Mouse (Mus musculus) kidney, embryonic 14.5 days (tissue): ENCODE data around the gene Ahcy. TPM values are rescaled to one million over a fixed set of nuclear protein-coding genes. Genes with fewer than 3 reads are reported as not detected.
"Not testable (repeated sequence)": the region's sequence is repeated elsewhere in the genome, so short reads cannot be mapped to it uniquely, and the experiment has no call there.

Source experiments
- ATAC-seq: fragments of 200-750 bp; cut with Nextera tagmentation; 2 replicates; pipeline ENCODE4 v1.8.0; 2017; ENCODE audit warnings: moderate number of reproducible peaks, mild to moderate bottlenecking, moderate TSS enrichment, moderate library complexity; ENCODE audit not compliant: low FRiP score, low TSS enrichment
- H3K27ac ChIP-seq: fragments of 300-500 bp; sonication (generic); 2 replicates; pipeline ENCODE4 v1.5.1; 2014; ENCODE audit warnings: low read depth, mild to moderate bottlenecking, low read length, moderate library complexity, mixed read lengths
- H3K27me3 ChIP-seq: fragments of 300-500 bp; sonication (generic); 2 replicates; pipeline ENCODE4 v1.6.1; 2014; ENCODE audit warnings: mild to moderate bottlenecking, low read length; ENCODE audit not compliant: control insufficient read depth, insufficient read depth
- H3K36me3 ChIP-seq: fragments of 300-500 bp; sonication (generic); 2 replicates; pipeline ENCODE4 v1.6.1; 2014; ENCODE audit warnings: low read length, mixed read lengths; ENCODE audit not compliant: control insufficient read depth, insufficient read depth
- H3K4me1 ChIP-seq: fragments of 300-500 bp; sonication (generic); 2 replicates; pipeline ENCODE4 v1.6.1; 2014; ENCODE audit warnings: low read length, mixed read lengths; ENCODE audit not compliant: control insufficient read depth, insufficient read depth
- H3K4me2 ChIP-seq: fragments of 300-500 bp; sonication (generic); replicated peaks from 2 replicates; pipeline ENCODE4 v1.6.1; 2014; ENCODE audit warnings: low read depth, mild to moderate bottlenecking, low read length
- H3K4me3 ChIP-seq: fragments of 300-500 bp; sonication (generic); 2 replicates; pipeline ENCODE4 v1.5.1; 2014; ENCODE audit warnings: mild to moderate bottlenecking, low read length
- H3K9ac ChIP-seq: fragments of 300-500 bp; sonication (generic); 2 replicates; pipeline ENCODE4 v1.6.1; 2014; ENCODE audit warnings: low read depth, mild to moderate bottlenecking, low read length, moderate library complexity
- H3K9me3 ChIP-seq: fragments of 300-500 bp; sonication (generic); 2 replicates; pipeline ENCODE4 v1.6.1; 2016; ENCODE audit warnings: low read length; ENCODE audit not compliant: control insufficient read depth
- WGBS: fragments of 180-500 bp; shearing (Covaris S2); extraction: QIAGEN DNeasy Blood & Tissue Kit; methylation state at CpG from one replicate; pipeline ENCODE4 v1.1.7; 2014; 5-methylcytosine and 5-hydroxymethylcytosine counted together
- polyA plus RNA-seq: library from polyadenylated mRNA; unstranded; fragments of >200 nt; fragmentation: Nextera tagmentation; extraction: Ambion mirVana; gene quantifications from 2 replicates; pipeline ENCODE4 v1.2.1, GENCODE M21; 2014

Ahcy gene
- polyA plus RNA-seq, 1 experiment from 2014 or later = 99.8 TPM

DNA sequence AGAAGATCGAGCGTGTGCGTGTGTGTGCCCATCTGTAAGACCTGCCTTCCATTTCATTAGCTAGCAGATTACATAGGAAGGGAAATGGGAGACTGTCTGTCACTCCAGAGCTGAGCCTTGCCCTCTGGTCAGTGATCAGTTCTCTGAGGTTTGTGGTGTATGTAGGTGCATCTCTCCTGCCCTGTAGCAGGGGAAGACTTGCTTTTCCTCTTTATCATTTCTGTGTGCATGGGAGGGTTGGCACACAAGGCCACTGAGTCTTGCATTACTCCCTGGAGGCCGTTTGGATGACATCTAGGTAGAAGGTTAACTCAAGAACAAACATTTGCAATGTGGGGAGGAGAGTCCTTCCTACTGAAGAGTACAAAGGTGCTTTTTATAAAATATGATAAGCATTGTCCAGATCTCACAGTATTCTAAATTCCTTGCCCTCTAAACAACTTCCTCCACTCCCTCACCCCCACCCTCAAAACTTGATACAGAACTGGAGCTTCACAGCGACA lies 18.2 kb downstream of the Ahcy start:
- H3K4me1 ChIP-seq = peaks cover 8% of the 10 kb centered on the region; the same call in 1 of the 2 replicates
- no peak for ATAC-seq
- H3K27ac ChIP-seq = no peak overlapping the region
- H3K9me3 ChIP-seq = no peaks in the 10 kb centered on the region
- H3K4me2 ChIP-seq = no peak overlapping the region
- H3K4me3 ChIP-seq = no peak overlapping the region
- peaks cover 16% of the 10 kb centered on the region for H3K36me3 ChIP-seq
- H3K9ac ChIP-seq = no peak overlapping the region
- 74% methylated on average over 5 of the region's 5 CpGs for WGBS
- H3K27me3 ChIP-seq = no peaks in the 10 kb centered on the region

DNA sequence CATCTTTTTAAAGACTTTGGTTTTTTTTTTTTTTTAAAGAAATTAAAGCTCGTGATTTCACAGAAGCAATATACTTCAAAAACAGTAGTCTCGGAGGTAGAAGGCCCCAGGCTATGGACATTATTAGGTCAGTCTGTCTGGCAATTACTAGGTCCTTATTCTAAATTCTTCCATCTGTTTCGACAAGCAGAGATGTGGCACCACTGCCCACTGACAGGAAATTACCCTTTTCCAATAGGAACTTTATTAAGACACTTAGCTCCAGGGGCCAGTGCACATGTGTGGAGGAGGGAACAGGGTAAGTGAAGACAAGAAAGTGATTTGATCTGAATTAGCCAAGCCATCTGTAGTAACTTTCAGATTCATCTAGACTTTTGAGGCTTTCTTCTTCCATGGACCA lies 19.6 kb downstream of the Ahcy start:
- Histone ChIP-seq H3K4me1 (peaks cover 13% of the 10 kb centered on the region; the same call in 1 of the 2 replicates), H3K27ac (no peak overlapping the region), H3K9me3 (no peaks in the 10 kb centered on the region), H3K36me3 (peaks cover 7% of the 10 kb centered on the region; the same call in 1 of the 2 replicates), H3K27me3 (no peaks in the 10 kb centered on the region), H3K9ac (no peak overlapping the region), H3K4me3 (no peak overlapping the region), H3K4me2 (no peak overlapping the region)
- 73% methylated on average over 3 of the region's 3 CpGs for WGBS
- ATAC-seq = no peak

DNA sequence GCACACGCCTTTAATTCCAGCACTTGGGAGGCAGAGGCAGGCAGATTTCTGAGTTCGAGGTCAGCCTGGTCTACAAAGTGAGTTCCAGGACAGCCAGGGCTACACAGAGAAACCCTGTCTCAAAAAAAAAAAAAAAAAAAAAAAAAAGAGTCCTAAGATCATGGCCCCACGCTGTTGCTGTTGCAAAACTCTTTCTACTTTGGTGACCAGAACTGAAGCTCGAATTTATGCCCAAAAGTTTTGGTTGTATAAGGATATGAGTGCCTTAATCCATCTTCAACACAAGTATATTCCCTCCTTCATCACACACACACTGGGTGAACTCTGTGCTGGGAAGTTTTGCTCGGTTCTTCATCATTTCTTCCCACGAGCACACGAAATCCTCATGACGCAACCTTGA lies 20.8 kb downstream of the Ahcy start:
- 91% methylated on average over 8 of the region's 8 CpGs for WGBS
- H3K27ac ChIP-seq, H3K27me3 ChIP-seq, H3K4me3 ChIP-seq, H3K36me3 ChIP-seq, H3K9ac ChIP-seq, H3K9me3 ChIP-seq, ATAC-seq, H3K4me2 ChIP-seq: not testable (repeated sequence)
- peaks cover 13% of the 10 kb centered on the region; the same call in 1 of the 2 replicates for H3K4me1 ChIP-seq

DNA sequence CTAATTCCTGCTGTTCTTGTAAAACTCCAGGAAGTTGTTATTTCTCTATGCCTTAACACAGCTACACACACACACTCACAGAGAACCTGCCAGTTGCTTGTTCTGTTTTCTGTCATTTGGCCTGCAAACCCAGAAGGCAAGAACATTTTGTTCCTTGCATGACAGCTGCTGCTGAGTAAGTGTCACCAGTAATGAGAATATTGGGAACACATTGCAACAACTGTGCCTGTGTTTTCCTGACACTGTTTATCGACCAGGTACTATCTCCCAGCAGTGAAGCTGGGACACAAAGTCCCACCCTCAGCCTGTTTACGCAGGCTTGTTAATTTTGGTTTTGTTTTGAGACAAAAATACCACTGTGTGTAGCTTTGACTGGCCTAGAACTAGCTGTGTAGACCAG lies 21.6 kb downstream of the Ahcy start:
- Histone ChIP-seq H3K4me1 (peaks cover 13% of the 10 kb centered on the region; the same call in 1 of the 2 replicates), H3K4me2 (no peak overlapping the region), H3K36me3 (no peaks in the 10 kb centered on the region), H3K9me3 (no peaks in the 10 kb centered on the region), H3K27me3 (no peaks in the 10 kb centered on the region), H3K4me3 (no peak overlapping the region), H3K27ac (no peak overlapping the region), H3K9ac (no peak overlapping the region)
- no peak for ATAC-seq
- WGBS = 93% methylated on average over 2 of the region's 2 CpGs

DNA sequence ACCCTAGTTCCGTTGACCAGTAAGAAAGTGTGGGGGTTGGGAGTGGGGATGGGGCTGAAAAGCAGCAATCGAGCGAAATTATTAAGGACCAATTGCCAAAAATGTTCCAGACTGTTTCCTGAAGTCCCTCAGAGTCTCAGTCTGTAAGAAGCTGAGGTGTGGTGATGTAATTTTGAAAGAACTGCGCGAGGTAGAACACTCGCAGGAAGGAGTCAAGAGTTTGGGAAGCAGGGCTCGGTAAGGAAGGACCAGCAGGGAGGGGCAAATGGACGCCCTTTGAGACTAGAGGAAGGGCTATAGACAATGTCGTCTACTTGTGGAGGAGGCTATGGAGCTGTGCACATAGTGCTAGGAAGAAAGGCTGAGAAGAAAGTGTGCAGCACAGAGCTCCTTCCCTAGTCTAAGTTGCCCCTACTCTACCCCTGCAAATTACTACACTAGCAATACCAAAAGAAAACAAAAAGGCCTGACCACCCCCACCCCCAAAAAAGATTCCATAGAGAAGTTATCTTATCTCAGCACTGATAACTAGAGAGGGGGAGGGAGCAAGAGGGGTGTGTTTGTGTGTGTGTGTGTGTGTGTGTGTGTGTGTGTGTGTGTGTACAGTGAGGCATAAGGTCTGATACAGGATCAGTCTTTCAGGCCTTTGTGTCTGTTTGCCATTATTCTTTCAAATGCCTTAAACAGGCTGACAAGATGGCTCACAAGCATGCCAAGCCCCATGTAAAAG lies 22.5 kb downstream of the Ahcy start:
- no peaks in the 10 kb centered on the region for H3K27me3 ChIP-seq
- 21% methylated on average over 9 of the region's 9 CpGs for WGBS
- peak overlapping the region; percentile 75 for H3K4me2 ChIP-seq
- H3K4me1 ChIP-seq = peaks cover 13% of the 10 kb centered on the region; the same call in 1 of the 2 replicates
- H3K9ac ChIP-seq = peak overlapping the region; percentile 56; the same call in 1 of the 2 replicates
- H3K9me3 ChIP-seq = no peaks in the 10 kb centered on the region
- H3K27ac ChIP-seq = peak overlapping the region; percentile 76; the same call in 1 of the 2 replicates
- H3K4me3 ChIP-seq = peak overlapping the region; percentile 54
- no peaks in the 10 kb centered on the region for H3K36me3 ChIP-seq
- no peak for ATAC-seq

DNA sequence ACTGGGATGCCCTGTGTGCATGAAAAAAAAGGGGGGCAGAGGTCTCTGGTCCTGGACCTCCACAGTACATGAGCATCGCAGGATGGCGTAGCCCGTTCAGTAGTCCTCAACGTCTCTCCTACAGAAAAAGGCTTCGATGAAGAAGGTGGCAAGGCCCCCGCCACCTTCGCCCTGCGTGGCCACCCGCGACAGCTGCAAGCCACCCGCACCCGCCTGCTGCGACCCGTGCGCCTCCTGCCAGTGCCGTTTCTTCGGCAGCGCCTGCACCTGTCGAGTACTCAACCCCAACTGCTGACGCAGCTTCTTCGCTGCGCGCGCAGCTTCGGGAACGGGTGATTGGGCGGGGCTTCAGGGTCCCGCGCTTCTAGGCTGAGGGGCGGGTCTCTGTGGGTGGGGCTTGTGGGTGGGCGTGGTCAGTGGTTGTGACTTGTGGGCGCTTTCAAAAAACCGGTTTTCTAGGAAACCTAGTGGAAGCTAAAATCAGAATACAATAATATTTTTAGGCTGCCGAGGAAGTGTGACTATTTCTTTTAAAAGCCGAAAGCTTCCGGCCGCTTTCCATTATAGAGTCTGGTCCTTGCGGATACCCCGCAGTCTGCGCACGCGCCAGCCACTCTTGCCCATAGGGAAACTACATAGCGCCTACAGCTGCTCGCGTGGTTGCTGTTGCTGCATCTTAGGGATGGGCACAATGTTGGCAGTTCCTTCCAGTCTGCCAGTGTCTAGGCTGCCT lies 23.6 kb downstream of the Ahcy start:
- H3K4me3 ChIP-seq = peak overlapping the region; percentile 54
- peaks cover 13% of the 10 kb centered on the region; the same call in 1 of the 2 replicates for H3K4me1 ChIP-seq
- under 1% methylated on average over 45 of the region's 45 CpGs for WGBS
- peak overlapping the region; percentile 76; the same call in 1 of the 2 replicates for H3K27ac ChIP-seq
- peak; percentile 94 for ATAC-seq
- H3K9me3 ChIP-seq = no peaks in the 10 kb centered on the region
- H3K36me3 ChIP-seq = no peaks in the 10 kb centered on the region
- peak overlapping the region; percentile 75 for H3K4me2 ChIP-seq
- H3K27me3 ChIP-seq = no peaks in the 10 kb centered on the region
- peak overlapping the region; percentile 61 for H3K9ac ChIP-seq

DNA sequence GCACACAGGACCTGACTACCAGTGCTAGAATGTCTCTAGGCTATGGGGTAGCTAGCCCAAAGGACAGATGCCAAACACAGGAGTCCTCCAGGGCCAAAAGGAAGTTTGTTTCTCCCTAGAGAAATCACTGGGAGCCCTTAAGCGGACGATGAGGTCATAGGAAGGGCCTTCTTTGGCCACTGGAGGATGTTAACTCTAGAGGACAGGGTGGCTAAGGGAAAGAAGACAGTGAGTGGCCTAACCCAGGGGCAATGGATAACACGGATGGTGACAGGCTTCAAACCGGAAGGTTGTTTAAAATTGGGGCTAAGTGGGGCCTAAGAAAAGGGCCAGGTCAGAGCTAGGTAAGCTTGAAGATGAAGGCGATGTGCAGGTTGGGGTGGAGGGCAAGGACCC lies 24.2 kb downstream of the Ahcy start:
- H3K36me3 ChIP-seq = no peaks in the 10 kb centered on the region
- H3K4me2 ChIP-seq = peak overlapping the region; percentile 75
- no peaks in the 10 kb centered on the region for H3K9me3 ChIP-seq
- peak overlapping the region; percentile 54 for H3K4me3 ChIP-seq
- peaks cover 13% of the 10 kb centered on the region; the same call in 1 of the 2 replicates for H3K4me1 ChIP-seq
- ATAC-seq = no peak; the same call in 1 of the 2 replicates
- H3K9ac ChIP-seq = peak overlapping the region; percentile 61; the same call in 1 of the 2 replicates
- H3K27ac ChIP-seq = peak overlapping the region; percentile 60; the same call in 1 of the 2 replicates
- H3K27me3 ChIP-seq = no peaks in the 10 kb centered on the region
- 28% methylated on average over 5 of the region's 5 CpGs for WGBS

DNA sequence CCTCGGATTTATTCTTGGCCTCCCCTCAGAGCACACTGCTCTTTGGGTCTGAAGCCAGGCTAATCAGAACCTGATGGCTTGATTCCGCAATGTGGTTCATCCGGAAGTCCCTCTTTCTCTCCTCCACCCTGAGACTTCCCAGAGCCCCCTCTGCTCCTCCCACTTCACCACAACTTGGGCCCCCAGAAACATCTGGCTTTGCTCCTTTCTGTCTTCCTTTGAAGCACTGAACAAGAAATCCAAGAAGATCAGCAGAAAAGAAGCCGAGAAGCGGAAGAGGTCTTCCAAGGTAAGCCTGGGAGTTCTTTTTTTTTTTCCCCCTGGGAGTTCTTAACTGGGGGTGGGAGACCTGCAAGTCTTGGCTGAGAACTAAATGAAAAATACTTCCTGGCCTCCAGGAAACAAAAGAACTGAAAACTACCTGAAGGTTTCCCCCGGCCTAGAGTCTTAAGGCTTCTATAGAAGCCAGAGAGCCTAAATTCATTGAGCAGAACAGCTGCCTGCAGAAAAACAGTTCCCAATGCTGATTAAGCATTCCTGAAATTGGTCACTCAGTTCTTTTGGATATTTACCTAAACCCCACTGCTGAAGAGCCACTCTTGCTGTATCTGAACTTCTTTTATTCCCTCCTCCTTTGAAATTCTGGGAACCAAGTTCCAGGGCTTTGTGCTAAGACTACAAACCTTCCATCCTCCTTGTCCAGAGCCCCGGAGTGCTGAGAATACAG lies 26.7 kb downstream of the Ahcy start:
- no peaks in the 10 kb centered on the region for H3K27me3 ChIP-seq
- no peak overlapping the region for H3K9ac ChIP-seq
- no peak overlapping the region for H3K4me3 ChIP-seq
- H3K4me2 ChIP-seq = no peak overlapping the region
- H3K36me3 ChIP-seq = no peaks in the 10 kb centered on the region
- WGBS = 66% methylated on average over 7 of the region's 7 CpGs
- H3K9me3 ChIP-seq = no peaks in the 10 kb centered on the region
- no peak overlapping the region for H3K27ac ChIP-seq
- no peak for ATAC-seq
- peaks cover 13% of the 10 kb centered on the region; the same call in 1 of the 2 replicates for H3K4me1 ChIP-seq
